Mouse (Mus musculus): ENCODE measurements around the gene Auts2. TPM values are rescaled to one million over a fixed set of nuclear protein-coding genes. Genes with fewer than 3 reads are reported as not detected.

The Auts2 gene
- total RNA-seq, 1 experiment from 2014 or later = 1.9 TPM

DNA sequence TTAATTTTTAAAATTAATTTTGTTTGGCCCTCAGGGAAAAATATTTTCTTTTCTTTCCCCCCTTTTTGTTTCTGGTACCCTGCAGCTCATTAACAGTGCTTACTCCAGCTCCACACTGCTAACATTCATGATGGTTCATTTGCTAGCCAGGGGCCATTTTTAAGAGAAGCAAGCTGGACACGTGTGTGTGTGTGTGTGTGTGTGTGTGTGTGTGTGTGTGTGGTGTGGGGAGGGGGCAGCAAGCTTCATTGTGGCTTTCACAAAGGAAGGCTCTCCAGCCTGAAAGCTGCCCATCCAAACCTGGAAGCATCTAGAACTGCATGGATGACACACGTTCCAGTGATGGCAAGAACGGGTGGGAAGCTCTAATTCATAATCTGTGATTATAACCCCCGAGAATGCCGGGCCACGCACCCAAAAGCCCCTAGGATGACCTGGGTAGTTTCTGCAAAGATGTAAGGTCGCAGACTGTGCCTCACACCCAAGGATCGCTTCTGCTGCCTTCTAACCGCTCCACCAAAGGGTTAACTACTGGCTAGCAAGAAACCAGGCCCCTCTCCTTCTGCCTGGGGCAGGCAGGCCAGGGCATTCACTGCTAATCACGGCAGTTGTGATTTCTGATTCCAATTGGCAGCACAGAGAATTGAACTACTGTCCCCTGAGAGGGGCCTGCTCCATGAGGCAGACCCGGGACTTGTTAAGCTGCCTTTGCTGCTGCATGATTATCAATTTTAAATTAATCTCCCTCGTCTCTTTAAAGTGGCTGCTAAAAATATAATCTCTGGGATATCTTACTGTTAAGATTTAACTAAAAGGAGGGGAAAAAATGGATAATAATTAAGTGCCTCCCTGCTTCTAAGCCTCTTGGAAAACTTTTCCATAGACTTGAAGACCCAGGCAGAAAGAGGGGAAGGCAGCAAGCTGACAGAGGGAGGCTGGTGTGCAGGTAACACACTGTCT is 911.8 kb downstream of the Auts2 start:
- ATAC-seq (replicated peaks in 1 of 2; ENCODE audit: insufficient read depth in 1 of 2, low FRiP score in 2 of 2, low TSS enrichment in 1 of 2, low read depth in 1 of 2, poor library complexity in 2 of 2, severe bottlenecking in 2 of 2) = no peak

DNA sequence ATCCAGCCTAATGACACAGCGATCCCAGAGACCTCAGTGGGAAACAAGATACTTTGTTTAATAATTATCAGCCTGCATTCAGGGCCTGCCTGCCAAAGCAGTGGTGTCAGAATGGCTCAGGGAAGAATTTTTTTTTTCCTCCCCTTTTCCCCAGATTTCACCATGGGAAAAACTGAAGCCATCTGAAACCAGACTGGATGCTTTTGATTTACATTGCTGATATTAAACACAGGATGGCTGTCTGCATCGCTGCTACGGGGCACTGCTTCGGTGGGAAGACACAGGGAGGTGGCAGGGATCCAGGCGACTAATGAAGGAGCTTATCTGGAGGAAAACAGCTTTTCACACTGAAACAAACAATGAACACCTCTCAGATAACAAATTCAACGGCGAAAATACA is 912.6 kb downstream of the Auts2 start:
- no peak for ATAC-seq (replicated peaks in 1 of 2; ENCODE audit: insufficient read depth in 1 of 2, low FRiP score in 2 of 2, low TSS enrichment in 1 of 2, low read depth in 1 of 2, poor library complexity in 2 of 2, severe bottlenecking in 2 of 2)

DNA sequence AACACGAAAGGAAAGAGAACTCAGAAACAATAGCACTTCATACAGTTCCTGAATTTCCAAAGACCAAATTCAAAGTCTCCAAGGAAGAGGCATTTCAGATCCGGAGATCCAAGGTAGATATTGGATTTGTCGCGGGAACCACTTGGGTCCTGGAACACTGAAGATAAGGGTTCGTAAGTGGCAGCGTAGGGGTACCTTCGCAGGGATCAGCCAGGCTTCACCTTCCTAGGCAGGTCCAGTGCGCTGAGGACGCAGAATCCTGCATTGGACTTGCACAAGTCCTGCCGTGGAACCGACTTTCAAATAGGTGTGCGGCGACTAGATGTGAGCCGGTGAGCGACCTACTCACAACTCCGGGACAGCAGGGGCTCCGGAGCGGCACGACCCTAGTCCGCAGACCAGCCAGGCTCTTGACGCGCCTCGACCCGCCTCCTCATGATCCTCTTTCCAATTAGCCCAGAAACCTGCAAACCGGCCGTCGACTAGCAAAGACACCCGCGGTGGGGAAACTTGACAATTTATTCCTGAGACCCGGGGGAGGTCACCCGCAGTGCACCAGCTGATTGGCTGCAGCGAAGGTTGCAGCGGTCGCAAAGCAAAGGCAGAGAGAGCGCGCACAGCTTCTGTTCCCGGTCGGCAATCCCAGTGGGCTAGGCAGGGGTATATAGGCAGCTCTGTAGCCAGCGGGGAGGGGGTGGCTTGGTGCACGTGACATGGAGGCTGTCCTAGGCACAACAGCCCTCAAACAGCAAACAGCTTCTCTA is 926.8 kb downstream of the Auts2 start:
- ATAC-seq (replicated peaks in 1 of 2; ENCODE audit: insufficient read depth in 1 of 2, low FRiP score in 2 of 2, low TSS enrichment in 1 of 2, low read depth in 1 of 2, poor library complexity in 2 of 2, severe bottlenecking in 2 of 2) = peak; percentile 28 to 35; a peak in 2 of 4 replicates

DNA sequence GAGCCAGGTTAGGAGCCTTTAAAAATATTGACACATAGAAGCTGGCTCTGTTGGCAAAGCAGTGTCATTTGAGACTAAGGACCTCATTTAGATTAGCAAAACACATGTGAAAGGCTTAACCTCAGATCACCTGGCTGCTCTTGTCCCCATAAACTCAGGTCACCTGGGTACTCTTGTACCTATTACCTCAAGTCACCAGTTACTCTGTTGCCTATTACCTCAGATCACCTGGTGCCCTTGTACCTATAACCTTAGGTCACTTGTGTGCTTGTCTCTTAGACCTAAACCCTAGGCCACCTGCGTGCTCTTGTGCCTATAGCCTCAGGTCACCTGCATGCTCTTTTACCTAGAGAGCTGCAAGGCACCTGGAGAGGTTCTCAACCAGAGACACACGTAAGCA is 928.9 kb downstream of the Auts2 start:
- no peak for ATAC-seq (replicated peaks in 1 of 2; ENCODE audit: insufficient read depth in 1 of 2, low FRiP score in 2 of 2, low TSS enrichment in 1 of 2, low read depth in 1 of 2, poor library complexity in 2 of 2, severe bottlenecking in 2 of 2)

DNA sequence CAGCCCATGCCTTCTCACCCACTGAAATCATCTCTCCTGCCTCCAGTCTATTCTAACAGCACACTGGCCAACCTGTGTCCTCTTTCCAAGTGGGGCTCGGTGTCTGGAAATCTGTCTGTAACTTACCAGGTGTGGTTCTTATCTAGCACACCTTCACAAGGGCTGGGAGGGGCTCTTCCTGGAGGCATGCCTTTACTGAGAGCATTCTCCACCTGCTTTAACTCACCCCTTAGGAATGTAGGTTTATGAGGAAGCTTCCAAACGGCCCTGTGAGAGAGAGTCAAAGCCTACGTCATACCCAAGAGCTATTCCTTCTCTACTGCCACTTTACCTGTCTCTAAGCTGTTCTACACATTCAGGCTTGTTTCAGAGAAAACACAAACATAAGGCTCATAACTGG is 929.8 kb downstream of the Auts2 start:
- ATAC-seq (replicated peaks in 1 of 2; ENCODE audit: insufficient read depth in 1 of 2, low FRiP score in 2 of 2, low TSS enrichment in 1 of 2, low read depth in 1 of 2, poor library complexity in 2 of 2, severe bottlenecking in 2 of 2) = no peak

DNA sequence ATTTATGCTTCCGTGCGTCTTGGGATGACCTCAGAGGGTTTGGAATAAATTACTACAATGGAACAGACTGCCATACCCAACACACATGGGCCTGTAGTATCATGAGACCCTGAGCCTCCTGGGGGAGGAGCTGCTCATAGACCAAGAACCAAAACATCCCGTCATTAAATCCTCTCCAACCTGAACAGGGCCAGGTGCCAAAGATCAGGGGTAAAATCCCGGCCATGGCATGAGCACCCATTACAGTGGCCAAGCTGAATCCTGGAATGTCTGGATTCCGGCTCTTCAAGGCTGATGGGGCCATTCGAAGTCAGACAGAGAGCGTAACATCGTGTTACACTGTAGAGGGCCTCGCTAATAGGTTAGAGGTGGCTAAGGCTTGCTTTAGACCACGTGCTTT is 932.4 kb downstream of the Auts2 start:
- no peak for ATAC-seq (replicated peaks in 1 of 2; ENCODE audit: insufficient read depth in 1 of 2, low FRiP score in 2 of 2, low TSS enrichment in 1 of 2, low read depth in 1 of 2, poor library complexity in 2 of 2, severe bottlenecking in 2 of 2)

DNA sequence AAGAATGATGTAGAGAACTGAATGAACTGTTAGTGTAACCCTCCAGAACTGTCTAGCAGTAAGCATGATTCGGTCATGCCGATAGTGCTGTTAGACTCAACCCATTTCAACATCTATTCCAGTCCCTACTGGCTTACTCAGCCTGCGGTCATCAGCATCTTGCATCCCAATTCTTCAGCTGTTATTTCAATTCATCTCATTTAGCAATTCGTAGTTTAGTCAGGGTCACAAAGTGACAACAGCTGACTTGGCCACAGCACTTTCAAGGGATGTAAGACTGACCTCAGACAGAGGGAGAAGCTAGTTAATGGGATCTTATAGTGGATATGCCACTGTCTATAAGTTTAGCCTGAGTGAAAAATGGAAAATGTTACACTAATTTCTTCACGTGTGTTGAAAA is 936.4 kb downstream of the Auts2 start:
- no peak for ATAC-seq (replicated peaks in 1 of 2; ENCODE audit: insufficient read depth in 1 of 2, low FRiP score in 2 of 2, low TSS enrichment in 1 of 2, low read depth in 1 of 2, poor library complexity in 2 of 2, severe bottlenecking in 2 of 2)

DNA sequence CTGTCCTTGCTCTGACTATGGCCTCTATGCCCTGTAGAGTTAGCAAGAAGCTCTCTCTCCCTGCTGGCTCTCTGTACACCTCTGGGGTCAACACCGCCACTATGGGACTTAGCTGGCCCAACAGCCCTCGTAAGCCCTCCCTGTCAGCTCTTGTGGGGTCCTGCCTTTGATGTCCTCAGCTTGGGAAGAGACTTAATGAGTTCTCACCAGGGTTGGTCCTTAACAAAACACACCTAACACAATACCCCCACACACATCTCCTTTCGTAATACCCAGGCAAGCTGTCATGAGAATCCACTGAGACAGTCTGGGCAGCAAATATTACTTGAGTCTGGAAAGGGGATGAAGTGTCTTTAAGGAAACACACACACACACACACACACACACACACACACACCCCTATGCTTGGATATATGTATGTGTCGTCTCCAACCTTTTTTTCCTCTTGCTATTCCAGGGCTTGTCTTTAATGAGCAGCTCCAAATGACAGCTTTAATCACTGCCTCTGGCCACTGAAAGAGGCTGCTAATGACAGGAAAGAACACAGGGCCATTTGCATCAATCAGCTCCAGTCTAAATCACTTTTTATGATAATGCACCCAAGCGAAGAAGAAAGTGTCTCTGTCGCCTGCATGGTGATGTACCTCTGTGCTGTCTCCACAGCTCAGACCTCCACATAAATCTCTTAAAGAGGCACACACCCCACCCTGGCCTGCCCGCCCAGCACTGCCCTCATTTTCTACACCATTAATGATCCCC is 941.0 kb downstream of the Auts2 start:
- ATAC-seq (replicated peaks in 1 of 2; ENCODE audit: insufficient read depth in 1 of 2, low FRiP score in 2 of 2, low TSS enrichment in 1 of 2, low read depth in 1 of 2, poor library complexity in 2 of 2, severe bottlenecking in 2 of 2) = no peak

DNA sequence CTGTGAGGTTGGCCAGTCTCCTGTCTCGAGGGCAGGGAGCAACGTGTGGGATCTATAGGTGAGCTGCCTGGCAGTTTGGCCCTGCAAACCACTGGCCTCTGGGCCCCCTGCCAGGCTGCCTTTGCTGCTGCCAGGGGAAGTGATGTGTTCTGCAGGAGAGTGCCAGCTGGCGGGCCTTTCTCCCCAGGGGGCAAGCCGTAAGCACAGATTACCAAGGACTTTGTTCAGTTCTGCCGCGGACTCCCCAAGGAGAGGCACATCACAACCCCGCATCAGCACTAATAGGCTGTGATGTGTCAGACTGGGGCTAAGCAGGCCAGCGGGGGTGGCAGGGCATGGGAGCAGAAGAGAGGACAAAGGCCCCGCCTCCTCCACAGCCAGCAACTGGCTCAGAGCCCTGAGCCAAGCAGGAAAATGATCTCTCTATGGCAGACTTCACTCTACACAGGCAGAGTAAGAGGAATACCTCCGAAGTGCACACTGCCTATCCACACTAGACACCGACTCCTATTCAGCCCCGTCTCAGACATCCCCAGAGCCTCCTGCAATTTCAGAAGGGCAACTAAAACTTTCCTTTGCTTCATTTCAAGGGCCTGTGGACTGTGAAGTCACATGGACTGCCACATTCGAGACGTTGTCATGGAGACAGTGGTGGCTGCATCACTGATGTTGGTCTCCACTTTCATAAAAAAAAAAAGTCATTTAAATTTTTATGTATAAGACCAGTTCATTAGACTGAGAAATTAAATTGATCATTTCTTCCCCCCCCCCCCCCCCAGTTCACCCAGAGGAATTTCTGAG is 942.6 kb downstream of the Auts2 start:
- peak; percentile 82 to 90 for ATAC-seq (replicated peaks in 1 of 2; ENCODE audit: insufficient read depth in 1 of 2, low FRiP score in 2 of 2, low TSS enrichment in 1 of 2, low read depth in 1 of 2, poor library complexity in 2 of 2, severe bottlenecking in 2 of 2)

DNA sequence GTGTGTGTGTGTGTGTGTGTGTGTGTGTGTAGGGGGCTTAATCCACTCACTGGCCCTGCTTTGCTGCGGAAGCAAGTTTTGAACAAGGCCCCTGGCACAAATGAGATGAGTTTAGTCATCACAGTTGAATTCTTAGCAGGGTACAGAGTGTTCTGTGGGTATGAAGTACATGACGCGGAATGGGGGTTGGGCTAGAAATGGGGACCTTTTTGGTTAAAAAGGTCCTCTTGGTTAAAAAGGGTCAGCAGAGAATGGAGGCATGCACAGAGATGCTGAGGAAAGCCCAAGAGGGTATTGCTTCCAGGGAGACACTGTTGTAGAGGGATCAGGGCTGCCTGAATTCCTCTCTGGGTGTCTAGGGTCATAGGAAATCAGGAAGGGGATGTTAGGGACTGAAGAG is 945.6 kb downstream of the Auts2 start:
- ATAC-seq (replicated peaks in 1 of 2; ENCODE audit: insufficient read depth in 1 of 2, low FRiP score in 2 of 2, low TSS enrichment in 1 of 2, low read depth in 1 of 2, poor library complexity in 2 of 2, severe bottlenecking in 2 of 2) = no peak

DNA sequence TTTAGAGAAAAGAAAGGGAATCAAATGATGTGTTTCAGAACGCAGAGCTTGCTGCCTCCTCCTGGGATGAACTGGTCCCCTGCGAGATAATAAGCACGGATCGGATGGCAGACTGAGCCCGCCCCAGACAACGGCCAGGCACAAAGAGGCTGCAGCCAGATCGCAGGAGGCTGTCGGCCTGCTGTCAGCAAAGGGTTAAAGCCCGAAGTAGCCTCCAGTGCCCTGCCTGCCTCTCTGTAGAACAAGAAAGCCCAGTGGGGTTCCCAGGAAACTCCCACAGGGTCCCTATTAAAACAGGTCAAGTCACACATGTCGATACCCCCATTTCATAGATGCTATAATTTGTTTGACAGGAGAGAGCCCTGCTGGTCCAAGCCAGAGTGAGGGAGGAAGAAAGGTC is 946.6 kb downstream of the Auts2 start:
- no peak for ATAC-seq (replicated peaks in 1 of 2; ENCODE audit: insufficient read depth in 1 of 2, low FRiP score in 2 of 2, low TSS enrichment in 1 of 2, low read depth in 1 of 2, poor library complexity in 2 of 2, severe bottlenecking in 2 of 2)

DNA sequence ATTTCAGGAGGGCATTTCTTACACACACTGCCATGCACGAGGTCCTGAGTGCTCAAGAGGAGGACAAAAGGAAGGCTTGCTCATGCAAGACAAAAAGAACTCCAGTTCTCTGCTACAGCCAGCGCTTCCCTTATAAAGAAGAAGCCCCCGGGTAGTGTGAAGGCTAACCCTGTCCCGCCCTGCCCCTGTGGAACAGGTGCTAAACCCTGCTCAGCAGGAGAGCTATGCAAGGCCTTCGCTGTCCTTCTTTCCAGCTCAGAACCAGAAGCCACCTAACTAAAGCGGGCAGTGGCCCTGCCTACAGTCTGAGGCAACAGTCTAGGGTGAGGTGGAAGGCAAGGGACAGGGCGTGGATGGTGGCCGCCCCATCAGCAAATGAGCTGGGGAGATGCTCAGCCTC is 947.4 kb downstream of the Auts2 start:
- no peak for ATAC-seq (replicated peaks in 1 of 2; ENCODE audit: insufficient read depth in 1 of 2, low FRiP score in 2 of 2, low TSS enrichment in 1 of 2, low read depth in 1 of 2, poor library complexity in 2 of 2, severe bottlenecking in 2 of 2)

DNA sequence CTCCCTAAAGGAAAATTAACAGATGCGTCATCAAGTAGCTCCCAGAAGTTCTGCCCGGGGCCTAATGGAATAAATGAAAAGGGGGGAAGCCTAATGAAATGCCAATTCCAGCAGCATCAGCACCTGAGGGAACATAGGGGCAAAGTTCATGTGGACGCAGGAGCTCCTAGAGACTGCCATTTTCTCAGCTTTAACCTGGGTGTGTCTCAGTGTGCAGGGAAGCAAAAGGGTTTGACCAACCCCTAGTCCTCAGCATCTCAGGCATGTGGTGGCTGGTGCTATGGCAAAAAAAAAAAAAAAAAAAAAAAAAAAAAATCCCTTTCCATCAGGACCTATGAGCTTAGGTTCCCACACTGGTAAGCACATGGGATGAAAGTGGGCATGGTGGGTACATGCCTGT is 948.5 kb downstream of the Auts2 start:
- ATAC-seq (replicated peaks in 1 of 2; ENCODE audit: insufficient read depth in 1 of 2, low FRiP score in 2 of 2, low TSS enrichment in 1 of 2, low read depth in 1 of 2, poor library complexity in 2 of 2, severe bottlenecking in 2 of 2) = no peak

DNA sequence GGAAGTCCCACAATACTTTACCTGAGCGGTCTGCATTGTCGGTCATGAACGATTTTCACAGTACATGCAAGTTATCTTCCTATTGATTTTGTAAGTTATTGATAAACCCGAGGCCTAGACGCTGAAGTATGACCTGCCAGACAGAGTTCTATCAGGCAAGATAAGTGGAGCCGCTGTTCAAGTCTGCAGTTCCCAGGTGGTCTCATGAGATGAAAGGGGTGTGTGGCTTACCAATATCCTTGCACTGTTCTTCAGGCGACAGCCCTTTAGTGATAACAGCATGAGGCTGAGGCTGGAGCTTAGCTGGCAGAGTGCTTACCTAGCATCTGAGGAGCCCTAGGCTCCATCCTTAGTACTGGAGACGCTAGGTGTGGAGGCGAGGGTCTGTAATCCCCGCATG is 949.9 kb downstream of the Auts2 start:
- ATAC-seq (replicated peaks in 1 of 2; ENCODE audit: insufficient read depth in 1 of 2, low FRiP score in 2 of 2, low TSS enrichment in 1 of 2, low read depth in 1 of 2, poor library complexity in 2 of 2, severe bottlenecking in 2 of 2) = no peak

DNA sequence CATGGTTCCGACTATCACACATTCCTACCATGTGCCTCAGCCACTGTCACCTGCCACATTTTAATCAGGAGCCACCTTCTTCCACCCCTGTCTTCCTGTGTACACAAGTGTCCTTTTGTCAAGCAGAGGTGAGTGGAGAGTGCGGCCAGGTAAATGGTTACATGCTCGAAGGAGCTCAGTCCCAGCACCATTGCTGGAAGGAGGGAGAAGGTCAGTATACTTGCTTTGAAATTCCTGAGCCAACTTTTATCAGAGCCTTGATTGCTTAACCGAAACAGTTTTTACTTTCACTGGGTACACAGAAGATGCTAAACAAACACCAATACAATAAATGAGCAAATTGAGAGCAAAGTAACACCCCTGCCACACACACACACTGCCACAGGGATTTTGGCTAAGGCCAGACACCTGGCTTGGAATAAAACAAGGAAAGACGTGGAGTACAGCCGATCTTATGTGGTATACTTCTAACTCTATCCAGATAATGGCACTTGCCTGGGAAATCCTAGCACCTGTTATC is 953.1 kb downstream of the Auts2 start:
- no peak for ATAC-seq (replicated peaks in 1 of 2; ENCODE audit: insufficient read depth in 1 of 2, low FRiP score in 2 of 2, low TSS enrichment in 1 of 2, low read depth in 1 of 2, poor library complexity in 2 of 2, severe bottlenecking in 2 of 2)

DNA sequence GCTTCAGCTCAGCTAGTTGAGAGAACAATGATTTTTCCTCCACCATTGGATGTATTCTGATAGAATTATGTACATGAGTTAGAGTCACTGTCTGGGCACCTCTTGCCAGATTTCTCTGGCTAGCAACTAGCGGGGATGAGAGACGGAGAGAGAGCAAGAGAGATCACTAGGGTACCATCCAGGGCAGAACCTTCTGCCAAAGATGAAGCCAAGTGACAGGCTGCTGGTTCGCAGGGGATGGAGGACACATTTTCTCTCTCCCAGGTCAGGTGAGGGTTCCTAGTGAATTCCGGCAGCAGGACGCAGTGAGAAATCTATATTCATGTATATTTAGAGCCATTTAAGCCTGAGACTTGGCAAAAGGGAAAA is 956.8 kb downstream of the Auts2 start:
- no peak for ATAC-seq (replicated peaks in 1 of 2; ENCODE audit: insufficient read depth in 1 of 2, low FRiP score in 2 of 2, low TSS enrichment in 1 of 2, low read depth in 1 of 2, poor library complexity in 2 of 2, severe bottlenecking in 2 of 2)

Measured in hematopoietic stem cell, adult 5-6 weeks (primary cell).